Mouse (Mus musculus): Measurements from ENCODE around the gene Spindoc.

GRCm38 (mm10) chr19:7419134-7419533 is 36.3 kb upstream of the Spindoc start:
- no peak for TF ChIP-seq CTCF (IDR thresholded peaks at IDR 0.05; ENCODE audit: low read depth)
- TF ChIP-seq EP300 (IDR thresholded peaks at IDR 0.05; ENCODE audit: low read depth) = no peak
